Mouse (Mus musculus): ENCODE data around the gene Sars2.

Gene Sars2

GRCm38 (mm10) chr7:28793834-28794233 is 52.0 kb downstream of the Sars2 start:
- in situ Hi-C loops (cut with MboI; ENCODE audit: low pct_unique_long_range_greater_than_20kb in 1 of 2, low sequenced_read_pairs in 2 of 2, unreplicated experiment in 1 of 2), result loop anchor here in 1 of 2 experiments (5.0 kb wide), 1 partner anchor 73 kb away; no protein-coding TSS in a partner anchor

- in situ Hi-C loops (cut with MboI; ENCODE audit: low pct_unique_long_range_greater_than_20kb in 1 of 2, low sequenced_read_pairs in 2 of 2, unreplicated experiment in 1 of 2), result loop anchor here in 1 of 2 experiments (5.0 kb wide), 1 partner anchor 73 kb away; no protein-coding TSS in a partner anchor
Observed at GRCm38 (mm10) chr7:28794496-28794895, 52.7 kb downstream of the Sars2 start.

GRCm38 (mm10) chr7:28795832-28796231 is 54.0 kb downstream of the Sars2 start:
- in situ Hi-C loops (cut with MboI; ENCODE audit: low pct_unique_long_range_greater_than_20kb in 1 of 2, low sequenced_read_pairs in 2 of 2, unreplicated experiment in 1 of 2), result no loop called here

- in situ Hi-C loops (cut with MboI; ENCODE audit: low pct_unique_long_range_greater_than_20kb in 1 of 2, low sequenced_read_pairs in 2 of 2, unreplicated experiment in 1 of 2), result no loop called here
Observed at GRCm38 (mm10) chr7:28796562-28796975, 54.8 kb downstream of the Sars2 start.

GRCm38 (mm10) chr7:28799994-28800393 is 58.2 kb downstream of the Sars2 start:
- in situ Hi-C loops (cut with MboI; ENCODE audit: low pct_unique_long_range_greater_than_20kb in 1 of 2, low sequenced_read_pairs in 2 of 2, unreplicated experiment in 1 of 2), result no loop called here

GRCm38 (mm10) chr7:28801451-28801850 is 59.7 kb downstream of the Sars2 start:
- in situ Hi-C loops (cut with MboI; ENCODE audit: low pct_unique_long_range_greater_than_20kb in 1 of 2, low sequenced_read_pairs in 2 of 2, unreplicated experiment in 1 of 2), result no loop called here

GRCm38 (mm10) chr7:28801901-28802670 is 60.3 kb downstream of the Sars2 start:
- in situ Hi-C loops (cut with MboI; ENCODE audit: low pct_unique_long_range_greater_than_20kb in 1 of 2, low sequenced_read_pairs in 2 of 2, unreplicated experiment in 1 of 2), result no loop called here

- in situ Hi-C loops (cut with MboI; ENCODE audit: low pct_unique_long_range_greater_than_20kb in 1 of 2, low sequenced_read_pairs in 2 of 2, unreplicated experiment in 1 of 2), result no loop called here
Observed at GRCm38 (mm10) chr7:28802846-28803588, 61.2 kb downstream of the Sars2 start.

Measured in mouse embryonic stem cell (cell line).